Comparison of ENCODE assay signal across 8 mouse cellular contexts in the genomic region with DNA sequence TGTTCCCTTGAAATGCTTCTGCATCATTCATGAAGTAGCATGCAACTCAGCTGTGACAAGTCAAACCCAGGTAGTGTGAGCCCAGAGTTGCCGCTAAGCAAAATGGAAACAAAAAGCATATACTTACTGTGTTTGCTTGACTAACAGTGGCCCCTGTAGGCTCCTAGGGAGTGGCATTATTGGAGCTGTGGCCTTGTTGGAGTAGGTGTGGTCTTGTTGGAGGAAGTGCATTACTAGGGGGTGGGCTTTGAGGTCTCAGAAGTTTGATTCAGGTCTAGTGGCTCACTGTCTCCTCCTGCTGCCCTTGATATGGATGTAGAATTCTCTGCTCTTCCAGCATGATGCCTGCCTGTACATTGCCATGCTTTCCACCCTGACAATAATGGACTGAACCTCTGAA. TPM values are rescaled to one million over a fixed set of nuclear protein-coding genes. Genes with fewer than 3 reads are reported as not detected.
DNase-seq lines count a peak whose midpoint lies in the region; ATAC-seq and TF ChIP-seq lines count a peak whose summit lies in the region.
"Had no signal": no experiment of that assay in that cellular context is flagged by ENCODE, and none has a peak within 500 bp of the region (broad histone marks: within the 10 kb centered on the region; RNA-seq: fewer than 3 reads in every experiment).

No protein-coding gene starts in this region.

- H3K4me1 ChIP-seq in spleen, adult 2 months (ENCODE audit: control insufficient read depth, insufficient read depth, insufficient read length): no peaks in the 10 kb centered on the region
- H3K4me1 ChIP-seq in embryonic facial prominence, embryonic 13.5 days: no peaks in the 10 kb centered on the region
- H3K4me1 ChIP-seq in lung, embryonic 15.5 days: no peaks in the 10 kb centered on the region
- H3K4me1 ChIP-seq in neural tube, embryonic 15.5 days: no peaks in the 10 kb centered on the region

- peak overlapping the region; percentile 43; the same call in 1 of the 2 replicates for H3K4me2 ChIP-seq in embryonic facial prominence, embryonic 13.5 days
- H3K4me2 ChIP-seq in lung, embryonic 15.5 days: peak overlapping the region; percentile 48
- H3K4me2 ChIP-seq in neural tube, embryonic 15.5 days: no peak overlapping the region; the same call in 1 of the 2 replicates

- peak; percentile 23 to 61 for DNase-seq in spleen, adult 2 months (ENCODE audit: low read depth in 1 of 2, low spot score in 2 of 2)
- no peak for DNase-seq in spleen, adult 12 weeks (ENCODE audit: low spot score)
- DNase-seq in cerebellum, postnatal 14 days: no peak
- no peak for DNase-seq in kidney, postnatal 10 days

- WGBS in spleen, adult 2 months: 3% methylated on average over 1 of the region's 1 CpGs
- 29% methylated on average over 1 of the region's 1 CpGs for WGBS in embryonic facial prominence, embryonic 13.5 days
- WGBS in lung, embryonic 15.5 days: 30% methylated on average over 1 of the region's 1 CpGs
- WGBS in neural tube, embryonic 15.5 days: 23% methylated on average over 1 of the region's 1 CpGs

- H3K9ac ChIP-seq in embryonic facial prominence, embryonic 13.5 days: no peak overlapping the region
- H3K9ac ChIP-seq in lung, embryonic 15.5 days: no peak overlapping the region
- no peak overlapping the region for H3K9ac ChIP-seq in neural tube, embryonic 15.5 days (replicated peaks)

- no peak overlapping the region for H3K27ac ChIP-seq in spleen, adult 2 months (ENCODE audit: insufficient read depth, low read length)
- no peak overlapping the region for H3K27ac ChIP-seq in embryonic facial prominence, embryonic 13.5 days
- no peak overlapping the region for H3K27ac ChIP-seq in lung, embryonic 15.5 days
- no peak overlapping the region for H3K27ac ChIP-seq in neural tube, embryonic 15.5 days (replicated peaks)

- H3K27me3 ChIP-seq in spleen, adult 2 months (ENCODE audit: control insufficient read depth, insufficient read depth, low read length): no peaks in the 10 kb centered on the region
- H3K27me3 ChIP-seq in embryonic facial prominence, embryonic 13.5 days: peaks cover 10% of the 10 kb centered on the region
- no peaks in the 10 kb centered on the region for H3K27me3 ChIP-seq in lung, embryonic 15.5 days
- H3K27me3 ChIP-seq in neural tube, embryonic 15.5 days (replicated peaks): 0 out of 2 replicates have a peak, but pooled peaks cover 6% of the 10 kb centered on the region

- peak overlapping the region; percentile 53 for H3K4me3 ChIP-seq in spleen, adult 2 months (ENCODE audit: extremely low read depth, insufficient read depth, insufficient read length)
- no peak overlapping the region for H3K4me3 ChIP-seq in embryonic facial prominence, embryonic 13.5 days
- H3K4me3 ChIP-seq in lung, embryonic 15.5 days: peak overlapping the region; percentile 15; the same call in 1 of the 2 replicates
- H3K4me3 ChIP-seq in neural tube, embryonic 15.5 days (replicated peaks): no peak overlapping the region
- H3K4me3 ChIP-seq: erythroblast, embryonic 14.5 days had no signal

- peak; percentile 23; the same call in 1 of the 2 replicates for TF ChIP-seq CTCF in spleen, adult 2 months (IDR thresholded peaks at IDR 0.05; ENCODE audit: extremely low read depth, insufficient read depth, insufficient read length, insufficient replicate concordance)

- no peak for ATAC-seq in embryonic facial prominence, embryonic 13.5 days (ENCODE audit: insufficient number of reproducible peaks, insufficient read depth, low FRiP score, low TSS enrichment, low read depth)
- no peak for ATAC-seq in lung, embryonic 15.5 days (ENCODE audit: borderline replicate concordance, extremely low read depth, low FRiP score, low TSS enrichment)
- no peak for ATAC-seq in neural tube, embryonic 15.5 days (ENCODE audit: low FRiP score)

- H3K36me3 ChIP-seq in spleen, adult 2 months (ENCODE audit: control insufficient read depth, insufficient read depth, low read length): no peaks in the 10 kb centered on the region
- H3K36me3 ChIP-seq in embryonic facial prominence, embryonic 13.5 days: no peaks in the 10 kb centered on the region
- H3K36me3 ChIP-seq in lung, embryonic 15.5 days: no peaks in the 10 kb centered on the region
- no peaks in the 10 kb centered on the region for H3K36me3 ChIP-seq in neural tube, embryonic 15.5 days

- TF ChIP-seq POLR2A in spleen, adult 2 months (IDR thresholded peaks at IDR 0.05; ENCODE audit: low read depth, low read length): no peak

- no peaks in the 10 kb centered on the region for H3K9me3 ChIP-seq in embryonic facial prominence, embryonic 13.5 days
- H3K9me3 ChIP-seq in lung, embryonic 15.5 days: no peaks in the 10 kb centered on the region
- H3K9me3 ChIP-seq in neural tube, embryonic 15.5 days (replicated peaks): no peaks in the 10 kb centered on the region

RNA-seq across cellular contexts. Expression of a gene that starts 19.7 kb away (rescaled TPM):
- 3.4 and 3.5 TPM in 2 replicates for polyA plus RNA-seq in spleen, adult 2 months (2012; rRNA removed)
- polyA plus RNA-seq in embryonic facial prominence, embryonic 13.5 days (2015; fragmentation: Nextera tagmentation; extraction: Ambion mirVana): 0.62 and 0.74 TPM in 2 replicates
- 0.29 and 0.74 TPM in 2 replicates for polyA plus RNA-seq in lung, embryonic 15.5 days (2015; fragmentation: Nextera tagmentation; extraction: Ambion mirVana)
- polyA plus RNA-seq in neural tube, embryonic 15.5 days (2015; fragmentation: Nextera tagmentation; extraction: Ambion mirVana): 0.22 and 1.4 TPM in 2 replicates
- polyA plus RNA-seq: erythroblast, embryonic 14.5 days had no signal

RNA-seq across cellular contexts. Expression of a gene that starts 24.6 kb away (rescaled TPM):
- 28.7 and 31.8 TPM in 2 replicates for polyA plus RNA-seq in spleen, adult 2 months (2012; rRNA removed)
- 3.3 and 4.8 TPM in 2 replicates for polyA plus RNA-seq in embryonic facial prominence, embryonic 13.5 days (2015; fragmentation: Nextera tagmentation; extraction: Ambion mirVana)
- 5.8 and 7.6 TPM in 2 replicates for polyA plus RNA-seq in lung, embryonic 15.5 days (2015; fragmentation: Nextera tagmentation; extraction: Ambion mirVana)
- polyA plus RNA-seq in neural tube, embryonic 15.5 days (2015; fragmentation: Nextera tagmentation; extraction: Ambion mirVana): 2.0 and 7.0 TPM in 2 replicates
- polyA plus RNA-seq: erythroblast, embryonic 14.5 days had no signal

RNA-seq across cellular contexts. Expression of a gene that starts 48.7 kb away (rescaled TPM):
- 1.5 and 1.6 TPM in 2 replicates for polyA plus RNA-seq in spleen, adult 2 months (2012; rRNA removed)
- 17.4 TPM in 2 replicates for polyA plus RNA-seq in embryonic facial prominence, embryonic 13.5 days (2015; fragmentation: Nextera tagmentation; extraction: Ambion mirVana)
- 35.5 and 37.9 TPM in 2 replicates for polyA plus RNA-seq in lung, embryonic 15.5 days (2015; fragmentation: Nextera tagmentation; extraction: Ambion mirVana)
- polyA plus RNA-seq in neural tube, embryonic 15.5 days (2015; fragmentation: Nextera tagmentation; extraction: Ambion mirVana): 1.7 and 5.6 TPM in 2 replicates

Comparison
In these comparisons a context has a peak if more than half of its experiments do, and no peak if none do; other contexts are left out.
1. DNase-seq: peak in spleen, adult 2 months (2 of 2); none in spleen, adult 12 weeks (single experiment), cerebellum, postnatal 14 days (0 of 2) and kidney, postnatal 10 days (single experiment).
2. H3K4me3 ChIP-seq: peak in spleen, adult 2 months (single experiment) and lung, embryonic 15.5 days (single experiment); none in embryonic facial prominence, embryonic 13.5 days (single experiment) and neural tube, embryonic 15.5 days (single experiment).